Mouse (Mus musculus) lung, adult 2 months (tissue): ENCODE data around the gene Stard7.

Experiments
- CTCF ChIP-seq: fragments of 200-500 bp; IDR thresholded peaks from 2 replicates; pipeline ENCODE4 v1.5.1; 2011; ENCODE audit warnings: mild to moderate bottlenecking, low read length, control low read depth; ENCODE audit not compliant: insufficient read depth
- POLR2A ChIP-seq: fragments of 200-500 bp; IDR thresholded peaks from 2 replicates; pipeline ENCODE4 v1.6.1; 2011; ENCODE audit warnings: low read depth, mild to moderate bottlenecking, control low read depth, low read length, borderline replicate concordance; ENCODE audit errors: extremely low read depth

DNA sequence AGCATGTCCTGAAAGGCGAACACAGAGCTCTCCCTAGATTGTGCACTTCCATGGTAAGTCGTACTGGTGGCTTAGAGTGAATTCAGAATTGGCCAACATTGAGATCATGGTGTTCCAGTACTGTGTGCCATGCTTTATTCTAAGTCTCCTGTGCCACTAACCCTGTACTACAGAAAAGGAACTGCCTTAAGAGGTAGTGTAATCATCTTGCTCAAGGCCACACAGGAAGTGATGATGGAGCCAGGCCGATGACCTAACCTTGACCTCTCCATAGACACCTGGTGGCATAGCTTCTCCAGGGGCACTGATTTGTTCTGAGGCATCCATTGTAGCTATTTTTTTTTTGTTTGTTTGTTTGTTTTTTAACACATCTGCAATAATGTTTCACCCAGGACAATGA, 31.9 kb downstream of the Stard7 start:
- TF ChIP-seq CTCF = no peak
- TF ChIP-seq POLR2A = no peak
